Mouse (Mus musculus) stomach, embryonic 14.5 days (tissue): ENCODE data around the gene Slc25a36. TPM values are rescaled to one million over a fixed set of nuclear protein-coding genes. Genes with fewer than 3 reads are reported as not detected.

Experiments used
- ATAC-seq: fragments of 200-750 bp; cut with Nextera tagmentation; 2 replicates; pipeline ENCODE4 v1.8.0; 2017; ENCODE audit warnings: low read depth, moderate TSS enrichment; ENCODE audit not compliant: insufficient number of reproducible peaks, insufficient read depth, low FRiP score
- H3K27ac ChIP-seq: fragments of 300-500 bp; sonication (generic); 2 replicates; pipeline ENCODE4 v1.5.1; 2014; ENCODE audit warnings: mild to moderate bottlenecking, low read length, moderate library complexity, mixed read lengths
- H3K27me3 ChIP-seq: fragments of 300-500 bp; sonication (generic); 2 replicates; pipeline ENCODE4 v1.6.1; 2014; ENCODE audit warnings: low read length, control low read depth, mixed read lengths; ENCODE audit not compliant: control insufficient read depth, insufficient read depth
- H3K36me3 ChIP-seq: fragments of 300-500 bp; sonication (generic); 2 replicates; pipeline ENCODE4 v1.6.1; 2014; ENCODE audit warnings: mild to moderate bottlenecking, control low read depth, low read length, moderate library complexity, mixed read lengths; ENCODE audit not compliant: control insufficient read depth, insufficient read depth
- H3K4me1 ChIP-seq: fragments of 300-500 bp; sonication (generic); 2 replicates; pipeline ENCODE4 v1.6.1; 2014; ENCODE audit warnings: low read length, control low read depth, mixed read lengths; ENCODE audit not compliant: control insufficient read depth, insufficient read depth
- H3K4me2 ChIP-seq: fragments of 300-500 bp; sonication (generic); replicated peaks from 2 replicates; pipeline ENCODE4 v1.6.1; 2014; ENCODE audit warnings: low read depth, low read length, control low read depth
- H3K4me3 ChIP-seq: fragments of 300-500 bp; sonication (generic); 2 replicates; pipeline ENCODE4 v1.5.1; 2014; ENCODE audit warnings: low read depth, low read length, control low read depth
- H3K9ac ChIP-seq: fragments of 300-500 bp; sonication (generic); replicated peaks from 2 replicates; pipeline ENCODE4 v1.6.1; 2014; ENCODE audit warnings: low read depth, mild to moderate bottlenecking, control low read depth, low read length, moderate library complexity, mixed read lengths
- H3K9me3 ChIP-seq: fragments of 300-500 bp; sonication (generic); 2 replicates; pipeline ENCODE4 v1.6.1; 2016; ENCODE audit warnings: low read depth, low read length, control low read depth; ENCODE audit not compliant: control insufficient read depth
- WGBS: fragments of 180-500 bp; shearing (Covaris S2); extraction: QIAGEN DNeasy Blood & Tissue Kit; methylation state at CpG from one replicate; pipeline ENCODE4 v1.1.7; 2014; 5-methylcytosine and 5-hydroxymethylcytosine counted together
- polyA plus RNA-seq: library from polyadenylated mRNA; unstranded; fragments of >200 nt; fragmentation: Nextera tagmentation; extraction: Ambion mirVana; gene quantifications from 2 replicates; pipeline ENCODE4 v1.2.1, GENCODE M21; 2014

Slc25a36 gene
- polyA plus RNA-seq, 1 experiment from 2014 or later = 143 TPM

GRCm38 (mm10) chr9:97142558-97142957 lies 31.6 kb upstream of the Slc25a36 start:
- H3K4me1 ChIP-seq = no peaks in the 10 kb centered on the region
- WGBS = 87% methylated on average over 1 of the region's 1 CpGs
- H3K36me3 ChIP-seq = no peaks in the 10 kb centered on the region
- ATAC-seq = no peak
- no peak overlapping the region for H3K4me2 ChIP-seq
- H3K9me3 ChIP-seq = no peaks in the 10 kb centered on the region
- no peak overlapping the region for H3K27ac ChIP-seq
- no peak overlapping the region for H3K4me3 ChIP-seq
- no peak overlapping the region for H3K9ac ChIP-seq
- H3K27me3 ChIP-seq = no peaks in the 10 kb centered on the region

- Histone ChIP-seq H3K27ac (no peak overlapping the region), H3K4me1 (no peaks in the 10 kb centered on the region), H3K4me3 (no peak overlapping the region), H3K9me3 (no peaks in the 10 kb centered on the region), H3K27me3 (no peaks in the 10 kb centered on the region), H3K4me2 (no peak overlapping the region), H3K9ac (no peak overlapping the region), H3K36me3 (no peaks in the 10 kb centered on the region)
- no peak for ATAC-seq
- WGBS = 64% methylated on average over 2 of the region's 2 CpGs
These were observed 30.8 kb upstream of the Slc25a36 start for GRCm38 (mm10) chr9:97141723-97142122.

- no peak overlapping the region for H3K4me2 ChIP-seq
- no peaks in the 10 kb centered on the region for H3K27me3 ChIP-seq
- no peaks in the 10 kb centered on the region for H3K4me1 ChIP-seq
- no peak overlapping the region for H3K4me3 ChIP-seq
- no peaks in the 10 kb centered on the region for H3K9me3 ChIP-seq
- no peak for ATAC-seq
- H3K36me3 ChIP-seq = no peaks in the 10 kb centered on the region
- no peak overlapping the region for H3K27ac ChIP-seq
- 78% methylated on average over 10 of the region's 10 CpGs for WGBS
- no peak overlapping the region for H3K9ac ChIP-seq
These were observed 29.4 kb upstream of the Slc25a36 start for GRCm38 (mm10) chr9:97140145-97140932.

GRCm38 (mm10) chr9:97137678-97138077 lies 26.7 kb upstream of the Slc25a36 start:
- ATAC-seq = no peak
- Histone ChIP-seq H3K9me3 (no peaks in the 10 kb centered on the region), H3K4me2 (no peak overlapping the region), H3K9ac (no peak overlapping the region), H3K4me1 (no peaks in the 10 kb centered on the region), H3K27me3 (no peaks in the 10 kb centered on the region), H3K36me3 (no peaks in the 10 kb centered on the region), H3K4me3 (no peak overlapping the region), H3K27ac (no peak overlapping the region)
- 89% methylated on average over 4 of the region's 4 CpGs for WGBS

- H3K9me3 ChIP-seq = no peaks in the 10 kb centered on the region
- no peak overlapping the region for H3K9ac ChIP-seq
- ATAC-seq = no peak
- H3K4me3 ChIP-seq = no peak overlapping the region
- 79% methylated on average over 4 of the region's 4 CpGs for WGBS
- H3K36me3 ChIP-seq = no peaks in the 10 kb centered on the region
- no peaks in the 10 kb centered on the region for H3K4me1 ChIP-seq
- H3K27ac ChIP-seq = no peak overlapping the region
- no peak overlapping the region for H3K4me2 ChIP-seq
- H3K27me3 ChIP-seq = no peaks in the 10 kb centered on the region
These were observed 26.2 kb upstream of the Slc25a36 start for GRCm38 (mm10) chr9:97137116-97137515.

GRCm38 (mm10) chr9:97135866-97136265 lies 24.9 kb upstream of the Slc25a36 start:
- Histone ChIP-seq H3K27me3 (no peaks in the 10 kb centered on the region), H3K36me3 (no peaks in the 10 kb centered on the region), H3K4me2 (no peak overlapping the region), H3K27ac (no peak overlapping the region), H3K4me3 (no peak overlapping the region), H3K9ac (no peak overlapping the region), H3K9me3 (no peaks in the 10 kb centered on the region), H3K4me1 (no peaks in the 10 kb centered on the region)
- no peak for ATAC-seq
- 98% methylated on average over 4 of the region's 4 CpGs for WGBS

GRCm38 (mm10) chr9:97133178-97133577 lies 22.2 kb upstream of the Slc25a36 start:
- H3K27ac ChIP-seq = no peak overlapping the region
- H3K27me3 ChIP-seq = no peaks in the 10 kb centered on the region
- no peak for ATAC-seq
- no peak overlapping the region for H3K4me2 ChIP-seq
- H3K36me3 ChIP-seq = no peaks in the 10 kb centered on the region
- no peak overlapping the region for H3K9ac ChIP-seq
- H3K4me3 ChIP-seq = no peak overlapping the region
- no peaks in the 10 kb centered on the region for H3K4me1 ChIP-seq
- H3K9me3 ChIP-seq = no peaks in the 10 kb centered on the region
- 52% methylated on average over 8 of the region's 8 CpGs for WGBS

- Histone ChIP-seq H3K9me3 (no peaks in the 10 kb centered on the region), H3K4me3 (no peak overlapping the region), H3K27me3 (no peaks in the 10 kb centered on the region), H3K9ac (no peak overlapping the region), H3K36me3 (no peaks in the 10 kb centered on the region), H3K4me1 (no peaks in the 10 kb centered on the region), H3K27ac (no peak overlapping the region), H3K4me2 (no peak overlapping the region)
- WGBS = 87% methylated on average over 5 of the region's 5 CpGs
- ATAC-seq = no peak
These were observed 19.0 kb upstream of the Slc25a36 start for GRCm38 (mm10) chr9:97130001-97130400.
